Mouse (Mus musculus): ENCODE measurements around the gene Kifc3. TPM values are rescaled to one million over a fixed set of nuclear protein-coding genes. Genes with fewer than 3 reads are reported as not detected.

Gene Kifc3
- total and polyA plus RNA-seq, 3 experiments, result 10.6 to 19.1 TPM; not detected in 1

- no peaks in the 10 kb centered on the region for H3K9me3 ChIP-seq (replicated peaks; ENCODE audit: insufficient read depth, low read length)
These were observed 127.1 kb downstream of the Kifc3 start for GRCm38 (mm10) chr8:95075504-95075903.

GRCm38 (mm10) chr8:95067582-95067981 lies 135.0 kb downstream of the Kifc3 start:
- H3K9ac ChIP-seq (ENCODE audit: control insufficient read depth, low read depth, low read length, poor library complexity, severe bottlenecking), result no peak overlapping the region
- H3K4me1 ChIP-seq (ENCODE audit: control insufficient read depth in 1 of 2, insufficient read depth in 2 of 2, low read length in 2 of 2), result no peaks in the 10 kb centered on the region
- no peaks in the 10 kb centered on the region for H3K36me3 ChIP-seq (ENCODE audit: control insufficient read depth in 1 of 2, insufficient read depth in 2 of 2, low read length in 2 of 2)
- peak; percentile 77 for DNase-seq (ENCODE audit: low read depth, low spot score)
- H3K27me3 ChIP-seq (ENCODE audit: control insufficient read depth in 1 of 2, insufficient read depth in 2 of 2, low read length in 2 of 2), result peaks cover 7 to 10% of the 10 kb centered on the region in 2 experiments
- TF ChIP-seq HCFC1 (IDR thresholded peaks at IDR 0.05; ENCODE audit: low read depth, low read length) (no peak), MYC (IDR thresholded peaks at IDR 0.05; ENCODE audit: low read depth, low read length) (no peak), GABPA (IDR thresholded peaks at IDR 0.05; ENCODE audit: low read depth, low read length) (no peak), USF2 (IDR thresholded peaks at IDR 0.05; ENCODE audit: borderline replicate concordance in 1 of 2, insufficient read depth in 1 of 2, low read depth in 1 of 2, low read length in 2 of 2) (no peak), POLR2AphosphoS5 (IDR thresholded peaks at IDR 0.05; ENCODE audit: borderline replicate concordance, low read depth, low read length) (no peak), MAFK (IDR thresholded peaks at IDR 0.05; ENCODE audit: borderline replicate concordance, low read depth, low read length) (no peak), ZC3H11A (IDR thresholded peaks at IDR 0.05; ENCODE audit: low read depth, low read length) (peak; percentile 27; the same call in 1 of the 2 replicates), ELF1 (IDR thresholded peaks at IDR 0.05; ENCODE audit: low read depth, low read length) (no peak), CHD1 (IDR thresholded peaks at IDR 0.05; ENCODE audit: low read depth, low read length) (no peak), SIN3A (IDR thresholded peaks at IDR 0.05; ENCODE audit: low read length) (no peak), SMC3 (IDR thresholded peaks at IDR 0.05; ENCODE audit: low read depth, low read length) (peak; percentile 76), CTCF (IDR thresholded peaks at IDR 0.05 in 2 of 3, conservative IDR thresholded peaks at IDR 0.05 in 1 of 3; ENCODE audit: control insufficient read depth in 1 of 3, insufficient read depth in 1 of 3, low read depth in 2 of 3, low read length in 3 of 3, poor library complexity in 1 of 3, severe bottlenecking in 1 of 3) (peak; percentile 47 to 73 (median 71)), POLR2AphosphoS2 (IDR thresholded peaks at IDR 0.05; ENCODE audit: low read length) (no peak), E2F4 (IDR thresholded peaks at IDR 0.05; ENCODE audit: borderline replicate concordance, low read depth, low read length) (no peak), UBTF (IDR thresholded peaks at IDR 0.05; ENCODE audit: borderline replicate concordance, insufficient read depth, low read depth, low read length) (no peak), RAD21 (IDR thresholded peaks at IDR 0.05; ENCODE audit: low read depth, low read length) (peak; percentile 34)
- H3K27ac ChIP-seq (ENCODE audit: control insufficient read depth, low read depth, low read length), result no peak overlapping the region
- H3K4me3 ChIP-seq (ENCODE audit: control insufficient read depth in 1 of 2, insufficient read depth in 1 of 2, low read depth in 2 of 2, low read length in 2 of 2), result no peak overlapping the region
- no peaks in the 10 kb centered on the region for H3K9me3 ChIP-seq (replicated peaks; ENCODE audit: insufficient read depth, low read length)
- H3K79me2 ChIP-seq (ENCODE audit: control insufficient read depth, insufficient read depth, low read length, poor library complexity), result no peaks in the 10 kb centered on the region

More at GRCm38 (mm10) chr8:95075504-95075903, 127.1 kb downstream of the Kifc3 start:
- H3K4me1 ChIP-seq (ENCODE audit: control insufficient read depth in 1 of 2, insufficient read depth in 2 of 2, low read length in 2 of 2), result peaks cover 4 to 7% of the 10 kb centered on the region in 2 experiments
- no peak for DNase-seq (ENCODE audit: low read depth, low spot score)
- H3K27ac ChIP-seq (ENCODE audit: control insufficient read depth, low read depth, low read length), result no peak overlapping the region
- TF ChIP-seq RCOR1 (IDR thresholded peaks at IDR 0.05; ENCODE audit: low read depth, low read length) (no peak), TAL1 (IDR thresholded peaks at IDR 0.05; ENCODE audit: low read length) (no peak), E2F4 (IDR thresholded peaks at IDR 0.05; ENCODE audit: borderline replicate concordance, low read depth, low read length) (no peak), ZNF384 (IDR thresholded peaks at IDR 0.05; ENCODE audit: low read depth, low read length) (no peak), NELFE (IDR thresholded peaks at IDR 0.05; ENCODE audit: low read depth, low read length) (no peak), POLR2AphosphoS5 (IDR thresholded peaks at IDR 0.05; ENCODE audit: borderline replicate concordance, low read depth, low read length) (no peak), MYB (IDR thresholded peaks at IDR 0.05; ENCODE audit: low read depth, low read length) (no peak), RAD21 (IDR thresholded peaks at IDR 0.05; ENCODE audit: low read depth, low read length) (no peak), MXI1 (IDR thresholded peaks at IDR 0.05; ENCODE audit: low read depth, low read length) (no peak), POLR2AphosphoS2 (IDR thresholded peaks at IDR 0.05; ENCODE audit: low read length) (no peak), MYC (IDR thresholded peaks at IDR 0.05; ENCODE audit: low read depth, low read length) (no peak), NRF1 (IDR thresholded peaks at IDR 0.05; ENCODE audit: insufficient read depth, low read depth, low read length, poor library complexity, severe bottlenecking) (no peak), ZMIZ1 (IDR thresholded peaks at IDR 0.05; ENCODE audit: low read depth, low read length) (no peak), ELF1 (IDR thresholded peaks at IDR 0.05; ENCODE audit: low read depth, low read length) (no peak)
- H3K9ac ChIP-seq (ENCODE audit: control insufficient read depth, low read depth, low read length, poor library complexity, severe bottlenecking), result no peak overlapping the region
- H3K27me3 ChIP-seq (ENCODE audit: control insufficient read depth in 1 of 2, insufficient read depth in 2 of 2, low read length in 2 of 2), result peaks cover 0 to 6% of the 10 kb centered on the region in 2 experiments; a peak in 2 of 4 replicates
- H3K4me3 ChIP-seq (ENCODE audit: control insufficient read depth in 1 of 2, insufficient read depth in 1 of 2, low read depth in 2 of 2, low read length in 2 of 2), result no peak overlapping the region
- no peaks in the 10 kb centered on the region; the same call in 1 of the 2 replicates for H3K79me2 ChIP-seq (ENCODE audit: control insufficient read depth, insufficient read depth, low read length, poor library complexity)
- H3K36me3 ChIP-seq (ENCODE audit: control insufficient read depth in 1 of 2, insufficient read depth in 2 of 2, low read length in 2 of 2), result peaks cover 0 to 2% of the 10 kb centered on the region in 2 experiments; a peak in 2 of 4 replicates

Measured in MEL (cell line).